Mouse (Mus musculus): ENCODE measurements around the gene Mknk2. TPM values are rescaled to one million over a fixed set of nuclear protein-coding genes. Genes with fewer than 3 reads are reported as not detected.

Gene Mknk2
- polyA plus RNA-seq, 1 experiment = 163 TPM

DNA sequence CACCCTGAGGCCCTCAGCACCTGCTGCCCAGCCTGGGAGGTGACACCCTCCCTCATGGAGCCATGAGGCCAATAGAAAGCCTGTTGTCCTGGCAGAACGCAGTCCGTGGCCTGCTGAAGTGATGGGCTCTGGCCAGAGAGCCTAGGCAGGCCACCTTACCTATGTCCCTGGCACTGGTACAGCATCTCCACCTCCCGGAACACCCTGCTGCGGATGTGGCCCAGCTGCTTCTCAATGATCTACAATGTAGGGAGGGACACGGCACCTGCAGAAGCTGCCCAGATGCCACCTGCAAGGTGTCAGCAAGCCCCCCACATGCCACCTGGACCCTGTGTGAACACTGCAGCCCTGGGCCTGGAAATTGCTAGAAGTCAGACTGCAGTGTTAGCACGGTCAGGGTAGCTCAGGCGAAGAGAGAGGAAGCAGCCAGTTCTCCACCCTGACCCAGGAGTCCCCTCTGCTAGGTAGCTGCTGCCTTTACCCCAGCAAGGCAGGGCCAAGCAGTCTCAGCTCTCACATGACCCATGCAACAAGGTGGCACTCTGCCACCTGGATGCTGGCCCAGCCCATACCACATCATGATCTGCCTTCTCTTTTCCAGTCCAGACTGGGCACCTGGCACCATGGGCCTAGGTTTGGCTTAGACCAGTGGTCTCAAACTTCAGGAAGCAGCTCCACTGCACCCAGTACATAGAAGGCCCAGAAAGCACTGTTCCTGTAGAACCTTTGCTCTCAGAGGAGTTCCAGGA, 8.0 kb downstream of the Mknk2 start:
- peak; percentile 97 for DNase-seq
- Histone ChIP-seq H3K27ac (ENCODE audit: insufficient read depth, low read depth, low read length) (peak overlapping the region; percentile 57), H3K27me3 (replicated peaks; ENCODE audit: control insufficient read depth, insufficient read depth, low read length) (no peaks in the 10 kb centered on the region), H3K4me1 (ENCODE audit: control insufficient read depth, insufficient read depth, low read length) (peaks cover 70% of the 10 kb centered on the region), H3K36me3 (ENCODE audit: control insufficient read depth, insufficient read depth, low read length) (peaks cover 12% of the 10 kb centered on the region), H3K4me3 (ENCODE audit: insufficient read depth, low read depth, low read length) (no peak overlapping the region)
- WGBS = 48% methylated on average over 7 of the region's 7 CpGs
- TF ChIP-seq CTCF (conservative IDR thresholded peaks at IDR 0.05; ENCODE audit: insufficient read depth, insufficient read length, low read depth, low read length) = no peak
- TF ChIP-seq POLR2A (IDR thresholded peaks at IDR 0.05; ENCODE audit: low read depth, low read length) = no peak

GRCm38 (mm10) chr10:80669018-80669417, 8.9 kb downstream of the Mknk2 start:
- TF ChIP-seq CTCF (conservative IDR thresholded peaks at IDR 0.05; ENCODE audit: insufficient read depth, insufficient read length, low read depth, low read length) (no peak), POLR2A (IDR thresholded peaks at IDR 0.05; ENCODE audit: low read depth, low read length) (no peak)
- no peaks in the 10 kb centered on the region for H3K27me3 ChIP-seq (replicated peaks; ENCODE audit: control insufficient read depth, insufficient read depth, low read length)
- DNase-seq = no peak
- H3K4me1 ChIP-seq (ENCODE audit: control insufficient read depth, insufficient read depth, low read length) = peaks cover 71% of the 10 kb centered on the region
- H3K36me3 ChIP-seq (ENCODE audit: control insufficient read depth, insufficient read depth, low read length) = peaks cover 12% of the 10 kb centered on the region
- H3K27ac ChIP-seq (ENCODE audit: insufficient read depth, low read depth, low read length) = peak overlapping the region; percentile 46
- 61% methylated on average over 12 of the region's 12 CpGs for WGBS
- H3K4me3 ChIP-seq (ENCODE audit: insufficient read depth, low read depth, low read length) = no peak overlapping the region

GRCm38 (mm10) chr10:80668614-80669013, 9.3 kb downstream of the Mknk2 start:
- TF ChIP-seq POLR2A (IDR thresholded peaks at IDR 0.05; ENCODE audit: low read depth, low read length) = no peak
- TF ChIP-seq CTCF (conservative IDR thresholded peaks at IDR 0.05; ENCODE audit: insufficient read depth, insufficient read length, low read depth, low read length) = no peak
- Histone ChIP-seq H3K4me1 (ENCODE audit: control insufficient read depth, insufficient read depth, low read length) (peaks cover 71% of the 10 kb centered on the region), H3K27me3 (replicated peaks; ENCODE audit: control insufficient read depth, insufficient read depth, low read length) (no peaks in the 10 kb centered on the region), H3K36me3 (ENCODE audit: control insufficient read depth, insufficient read depth, low read length) (peaks cover 12% of the 10 kb centered on the region), H3K4me3 (ENCODE audit: insufficient read depth, low read depth, low read length) (no peak overlapping the region), H3K27ac (ENCODE audit: insufficient read depth, low read depth, low read length) (peak overlapping the region; percentile 46)
- DNase-seq = peak; percentile 76
- WGBS = 57% methylated on average over 11 of the region's 11 CpGs

- DNase-seq = no peak
- peaks cover 12% of the 10 kb centered on the region for H3K36me3 ChIP-seq (ENCODE audit: control insufficient read depth, insufficient read depth, low read length)
- 62% methylated on average over 19 of the region's 19 CpGs for WGBS
- peaks cover 59% of the 10 kb centered on the region for H3K4me1 ChIP-seq (ENCODE audit: control insufficient read depth, insufficient read depth, low read length)
- TF ChIP-seq POLR2A (IDR thresholded peaks at IDR 0.05; ENCODE audit: low read depth, low read length) = no peak
- TF ChIP-seq CTCF (conservative IDR thresholded peaks at IDR 0.05; ENCODE audit: insufficient read depth, insufficient read length, low read depth, low read length) = no peak
- no peaks in the 10 kb centered on the region for H3K27me3 ChIP-seq (replicated peaks; ENCODE audit: control insufficient read depth, insufficient read depth, low read length)
- peak overlapping the region; percentile 90 for H3K27ac ChIP-seq (ENCODE audit: insufficient read depth, low read depth, low read length)
- no peak overlapping the region for H3K4me3 ChIP-seq (ENCODE audit: insufficient read depth, low read depth, low read length)
These were observed 11.0 kb downstream of the Mknk2 start for GRCm38 (mm10) chr10:80666837-80667412.

GRCm38 (mm10) chr10:80665981-80666733, 11.8 kb downstream of the Mknk2 start:
- H3K36me3 ChIP-seq (ENCODE audit: control insufficient read depth, insufficient read depth, low read length) = peaks cover 12% of the 10 kb centered on the region
- no peaks in the 10 kb centered on the region for H3K27me3 ChIP-seq (replicated peaks; ENCODE audit: control insufficient read depth, insufficient read depth, low read length)
- peak; percentile 60 for DNase-seq
- 25% methylated on average over 10 of the region's 10 CpGs for WGBS
- TF ChIP-seq POLR2A (IDR thresholded peaks at IDR 0.05; ENCODE audit: low read depth, low read length) (no peak), CTCF (conservative IDR thresholded peaks at IDR 0.05; ENCODE audit: insufficient read depth, insufficient read length, low read depth, low read length) (no peak)
- H3K4me3 ChIP-seq (ENCODE audit: insufficient read depth, low read depth, low read length) = no peak overlapping the region
- peaks cover 62% of the 10 kb centered on the region for H3K4me1 ChIP-seq (ENCODE audit: control insufficient read depth, insufficient read depth, low read length)
- H3K27ac ChIP-seq (ENCODE audit: insufficient read depth, low read depth, low read length) = peak overlapping the region; percentile 90

- Histone ChIP-seq H3K27me3 (replicated peaks; ENCODE audit: control insufficient read depth, insufficient read depth, low read length) (no peaks in the 10 kb centered on the region), H3K27ac (ENCODE audit: insufficient read depth, low read depth, low read length) (peak overlapping the region; percentile 90), H3K4me1 (ENCODE audit: control insufficient read depth, insufficient read depth, low read length) (peaks cover 61% of the 10 kb centered on the region), H3K4me3 (ENCODE audit: insufficient read depth, low read depth, low read length) (no peak overlapping the region), H3K36me3 (ENCODE audit: control insufficient read depth, insufficient read depth, low read length) (peaks cover 12% of the 10 kb centered on the region)
- 24% methylated on average over 4 of the region's 4 CpGs for WGBS
- no peak for DNase-seq
- TF ChIP-seq POLR2A (IDR thresholded peaks at IDR 0.05; ENCODE audit: low read depth, low read length) (no peak), CTCF (conservative IDR thresholded peaks at IDR 0.05; ENCODE audit: insufficient read depth, insufficient read length, low read depth, low read length) (no peak)
These were observed 12.5 kb downstream of the Mknk2 start for GRCm38 (mm10) chr10:80665459-80665858.

GRCm38 (mm10) chr10:80665016-80665380, 12.9 kb downstream of the Mknk2 start:
- Histone ChIP-seq H3K4me3 (ENCODE audit: insufficient read depth, low read depth, low read length) (peak overlapping the region; percentile 3; the same call in 1 of the 2 replicates), H3K4me1 (ENCODE audit: control insufficient read depth, insufficient read depth, low read length) (peaks cover 56% of the 10 kb centered on the region), H3K27ac (ENCODE audit: insufficient read depth, low read depth, low read length) (peak overlapping the region; percentile 97), H3K36me3 (ENCODE audit: control insufficient read depth, insufficient read depth, low read length) (peaks cover 12% of the 10 kb centered on the region), H3K27me3 (replicated peaks; ENCODE audit: control insufficient read depth, insufficient read depth, low read length) (no peaks in the 10 kb centered on the region)
- TF ChIP-seq CTCF (conservative IDR thresholded peaks at IDR 0.05; ENCODE audit: insufficient read depth, insufficient read length, low read depth, low read length) (no peak), POLR2A (IDR thresholded peaks at IDR 0.05; ENCODE audit: low read depth, low read length) (no peak)
- peak; percentile 93 for DNase-seq
- WGBS = 1% methylated on average over 10 of the region's 10 CpGs

Data from kidney, adult 2 months (tissue).